Mouse (Mus musculus): ENCODE data around the gene Eddm3b.
"Not testable (repeated sequence)": the region's sequence is repeated elsewhere in the genome, so short reads cannot be mapped to it uniquely, and the experiment has no call there.

The Eddm3b gene

GRCm38 (mm10) chr14:51142119-51142518 is 27.9 kb downstream of the Eddm3b start:
- ATAC-seq (ENCODE audit: insufficient number of reproducible peaks, low FRiP score, low TSS enrichment): no peak

- ATAC-seq (ENCODE audit: insufficient number of reproducible peaks, low FRiP score, low TSS enrichment): no peak
Measured at GRCm38 (mm10) chr14:51142568-51142967, 28.3 kb downstream of the Eddm3b start.

- no peak for ATAC-seq (ENCODE audit: insufficient number of reproducible peaks, low FRiP score, low TSS enrichment)
Measured at GRCm38 (mm10) chr14:51143287-51143686, 29.1 kb downstream of the Eddm3b start.

GRCm38 (mm10) chr14:51143937-51144336 is 29.7 kb downstream of the Eddm3b start:
- ATAC-seq (ENCODE audit: insufficient number of reproducible peaks, low FRiP score, low TSS enrichment): no peak

GRCm38 (mm10) chr14:51144451-51144850 is 30.2 kb downstream of the Eddm3b start:
- ATAC-seq (ENCODE audit: insufficient number of reproducible peaks, low FRiP score, low TSS enrichment): no peak

GRCm38 (mm10) chr14:51145521-51145920 is 31.3 kb downstream of the Eddm3b start:
- ATAC-seq (ENCODE audit: insufficient number of reproducible peaks, low FRiP score, low TSS enrichment): no peak

GRCm38 (mm10) chr14:51146685-51147084 is 32.5 kb downstream of the Eddm3b start, which contains the start of gene Rnase1:
Gene Rnase1, minus strand, starts transcription at chr14:51146785.
- ATAC-seq (ENCODE audit: insufficient number of reproducible peaks, low FRiP score, low TSS enrichment): no peak

- ATAC-seq (ENCODE audit: insufficient number of reproducible peaks, low FRiP score, low TSS enrichment): no peak
Measured at GRCm38 (mm10) chr14:51148006-51148405, 33.8 kb downstream of the Eddm3b start.

GRCm38 (mm10) chr14:51149164-51149563 is 34.9 kb downstream of the Eddm3b start:
- no peak for ATAC-seq (ENCODE audit: insufficient number of reproducible peaks, low FRiP score, low TSS enrichment)

GRCm38 (mm10) chr14:51150206-51150831 is 36.1 kb downstream of the Eddm3b start:
- no peak for ATAC-seq (ENCODE audit: insufficient number of reproducible peaks, low FRiP score, low TSS enrichment)

- no peak for ATAC-seq (ENCODE audit: insufficient number of reproducible peaks, low FRiP score, low TSS enrichment)
Measured at GRCm38 (mm10) chr14:51152249-51152870, 38.1 kb downstream of the Eddm3b start.

GRCm38 (mm10) chr14:51156056-51156735 is 42.0 kb downstream of the Eddm3b start:
- ATAC-seq (ENCODE audit: insufficient number of reproducible peaks, low FRiP score, low TSS enrichment): no peak

GRCm38 (mm10) chr14:51156736-51157068 is 42.5 kb downstream of the Eddm3b start:
- ATAC-seq (ENCODE audit: insufficient number of reproducible peaks, low FRiP score, low TSS enrichment): no peak

- no peak for ATAC-seq (ENCODE audit: insufficient number of reproducible peaks, low FRiP score, low TSS enrichment)
Measured at GRCm38 (mm10) chr14:51157072-51157471, 42.8 kb downstream of the Eddm3b start.

GRCm38 (mm10) chr14:51161976-51162375 is 47.8 kb downstream of the Eddm3b start, which contains the start of gene Rnase2b:
Gene Rnase2b, plus strand, starts transcription at chr14:51162260.
- not testable (repeated sequence) for ATAC-seq (ENCODE audit: insufficient number of reproducible peaks, low FRiP score, low TSS enrichment)

GRCm38 (mm10) chr14:51163323-51163722 is 49.1 kb downstream of the Eddm3b start:
- not testable (repeated sequence) for ATAC-seq (ENCODE audit: insufficient number of reproducible peaks, low FRiP score, low TSS enrichment)

- ATAC-seq (ENCODE audit: insufficient number of reproducible peaks, low FRiP score, low TSS enrichment): no peak
Measured at GRCm38 (mm10) chr14:51165435-51165834, 51.2 kb downstream of the Eddm3b start.

- no peak for ATAC-seq (ENCODE audit: insufficient number of reproducible peaks, low FRiP score, low TSS enrichment)
Measured at GRCm38 (mm10) chr14:51166068-51166467, 51.8 kb downstream of the Eddm3b start.
